Mouse (Mus musculus): ENCODE measurements around the gene Pnma1. TPM values are rescaled to one million over a fixed set of nuclear protein-coding genes. Genes with fewer than 3 reads are reported as not detected.

Pnma1 gene
- polyA plus RNA-seq, 1 experiment from 2014 or later, result 6.5 TPM

GRCm38 (mm10) chr12:84176126-84176769 lies 28.0 kb upstream of the Pnma1 start:
- Histone ChIP-seq H3K27ac (replicated peaks) (peak overlapping the region; percentile 97), H3K36me3 (peaks cover 13% of the 10 kb centered on the region), H3K4me1 (peaks cover 62% of the 10 kb centered on the region), H3K4me2 (replicated peaks) (peak overlapping the region; percentile 72), H3K27me3 (no peaks in the 10 kb centered on the region), H3K4me3 (peak overlapping the region; percentile 47), H3K9ac (replicated peaks) (peak overlapping the region; percentile 74), H3K9me3 (no peaks in the 10 kb centered on the region)
- ATAC-seq (replicated peaks), result peak; percentile 33
- WGBS, result 7% methylated on average over 13 of the region's 13 CpGs

- peaks cover 56% of the 10 kb centered on the region for H3K4me1 ChIP-seq
- H3K4me2 ChIP-seq (replicated peaks), result peak overlapping the region; percentile 72
- peak overlapping the region; percentile 47 for H3K4me3 ChIP-seq
- no peaks in the 10 kb centered on the region for H3K27me3 ChIP-seq
- WGBS, result 0% methylated on average over 20 of the region's 20 CpGs
- peak overlapping the region; percentile 97 for H3K27ac ChIP-seq (replicated peaks)
- no peaks in the 10 kb centered on the region for H3K9me3 ChIP-seq
- ATAC-seq (replicated peaks), result peak; percentile 88
- peaks cover 13% of the 10 kb centered on the region for H3K36me3 ChIP-seq
- peak overlapping the region; percentile 74 for H3K9ac ChIP-seq (replicated peaks)
Measured at GRCm38 (mm10) chr12:84175659-84176061, 27.4 kb upstream of the Pnma1 start.

- Histone ChIP-seq H3K9me3 (no peaks in the 10 kb centered on the region), H3K27me3 (no peaks in the 10 kb centered on the region), H3K36me3 (peaks cover 13% of the 10 kb centered on the region), H3K9ac (replicated peaks) (no peak overlapping the region), H3K27ac (replicated peaks) (peak overlapping the region; percentile 97), H3K4me1 (peaks cover 48% of the 10 kb centered on the region), H3K4me2 (replicated peaks) (no peak overlapping the region), H3K4me3 (no peak overlapping the region)
- WGBS, result 84% methylated on average over 6 of the region's 6 CpGs
- ATAC-seq (replicated peaks), result no peak
Measured at GRCm38 (mm10) chr12:84174871-84175270, 26.6 kb upstream of the Pnma1 start.

GRCm38 (mm10) chr12:84174190-84174811 lies 26.0 kb upstream of the Pnma1 start:
- H3K27ac ChIP-seq (replicated peaks), result 0 out of 2 replicates have a peak overlapping the region, but pooled peaks have one; percentile 97
- no peaks in the 10 kb centered on the region for H3K27me3 ChIP-seq
- H3K9ac ChIP-seq (replicated peaks), result no peak overlapping the region
- H3K4me3 ChIP-seq, result no peak overlapping the region
- WGBS, result 84% methylated on average over 9 of the region's 9 CpGs
- H3K36me3 ChIP-seq, result peaks cover 13% of the 10 kb centered on the region
- H3K9me3 ChIP-seq, result no peaks in the 10 kb centered on the region
- H3K4me2 ChIP-seq (replicated peaks), result no peak overlapping the region
- peaks cover 46% of the 10 kb centered on the region for H3K4me1 ChIP-seq
- no peak for ATAC-seq (replicated peaks)

GRCm38 (mm10) chr12:84173309-84173915 lies 25.1 kb upstream of the Pnma1 start:
- Histone ChIP-seq H3K9ac (replicated peaks) (no peak overlapping the region), H3K27ac (replicated peaks) (0 out of 2 replicates have a peak overlapping the region, but pooled peaks have one; percentile 3), H3K4me3 (no peak overlapping the region), H3K36me3 (peaks cover 13% of the 10 kb centered on the region), H3K27me3 (no peaks in the 10 kb centered on the region), H3K4me1 (peaks cover 42% of the 10 kb centered on the region), H3K4me2 (replicated peaks) (no peak overlapping the region), H3K9me3 (no peaks in the 10 kb centered on the region)
- no peak for ATAC-seq (replicated peaks)
- 91% methylated on average over 13 of the region's 13 CpGs for WGBS

- H3K27ac ChIP-seq (replicated peaks), result 0 out of 2 replicates have a peak overlapping the region, but pooled peaks have one; percentile 3
- no peak for ATAC-seq (replicated peaks)
- H3K9me3 ChIP-seq, result no peaks in the 10 kb centered on the region
- no peaks in the 10 kb centered on the region for H3K27me3 ChIP-seq
- H3K4me3 ChIP-seq, result no peak overlapping the region
- no peak overlapping the region for H3K9ac ChIP-seq (replicated peaks)
- peaks cover 13% of the 10 kb centered on the region for H3K36me3 ChIP-seq
- H3K4me2 ChIP-seq (replicated peaks), result no peak overlapping the region
- WGBS, result 82% methylated on average over 17 of the region's 17 CpGs
- peaks cover 39% of the 10 kb centered on the region for H3K4me1 ChIP-seq
Measured at GRCm38 (mm10) chr12:84172862-84173261, 24.6 kb upstream of the Pnma1 start.

- Histone ChIP-seq H3K9me3 (no peaks in the 10 kb centered on the region), H3K36me3 (peaks cover 13% of the 10 kb centered on the region), H3K4me1 (peaks cover 33% of the 10 kb centered on the region), H3K4me3 (no peak overlapping the region), H3K4me2 (replicated peaks) (no peak overlapping the region), H3K27me3 (no peaks in the 10 kb centered on the region), H3K27ac (replicated peaks) (no peak overlapping the region), H3K9ac (replicated peaks) (no peak overlapping the region)
- ATAC-seq (replicated peaks), result no peak
- WGBS, result 91% methylated on average over 3 of the region's 3 CpGs
Measured at GRCm38 (mm10) chr12:84172216-84172615, 23.9 kb upstream of the Pnma1 start.

GRCm38 (mm10) chr12:84170610-84171009 lies 22.3 kb upstream of the Pnma1 start:
- Histone ChIP-seq H3K4me2 (replicated peaks) (no peak overlapping the region), H3K27me3 (no peaks in the 10 kb centered on the region), H3K9ac (replicated peaks) (no peak overlapping the region), H3K36me3 (peaks cover 13% of the 10 kb centered on the region), H3K9me3 (no peaks in the 10 kb centered on the region), H3K4me1 (peaks cover 17% of the 10 kb centered on the region), H3K4me3 (no peak overlapping the region), H3K27ac (replicated peaks) (no peak overlapping the region)
- WGBS, result 96% methylated on average over 10 of the region's 10 CpGs
- ATAC-seq (replicated peaks), result no peak

GRCm38 (mm10) chr12:84165631-84166373 lies 17.5 kb upstream of the Pnma1 start:
- Histone ChIP-seq H3K4me1 (no peaks in the 10 kb centered on the region), H3K9me3 (no peaks in the 10 kb centered on the region), H3K27me3 (no peaks in the 10 kb centered on the region), H3K4me3 (no peak overlapping the region), H3K36me3 (no peaks in the 10 kb centered on the region), H3K27ac (replicated peaks) (no peak overlapping the region), H3K9ac (replicated peaks) (no peak overlapping the region), H3K4me2 (replicated peaks) (no peak overlapping the region)
- ATAC-seq (replicated peaks), result no peak
- WGBS, result 78% methylated on average over 8 of the region's 8 CpGs

GRCm38 (mm10) chr12:84163586-84164110 lies 15.4 kb upstream of the Pnma1 start:
- Histone ChIP-seq H3K9ac (replicated peaks) (no peak overlapping the region), H3K27me3 (no peaks in the 10 kb centered on the region), H3K27ac (replicated peaks) (no peak overlapping the region), H3K9me3 (no peaks in the 10 kb centered on the region), H3K4me1 (no peaks in the 10 kb centered on the region), H3K36me3 (peaks cover 5% of the 10 kb centered on the region; the same call in 1 of the 2 replicates), H3K4me2 (replicated peaks) (no peak overlapping the region), H3K4me3 (no peak overlapping the region)
- 82% methylated on average over 11 of the region's 11 CpGs for WGBS
- ATAC-seq (replicated peaks), result no peak

- ATAC-seq (replicated peaks), result no peak
- H3K9me3 ChIP-seq, result no peaks in the 10 kb centered on the region
- no peaks in the 10 kb centered on the region for H3K27me3 ChIP-seq
Measured at GRCm38 (mm10) chr12:84163133-84163532, 14.8 kb upstream of the Pnma1 start.

More at GRCm38 (mm10) chr12:84163133-84163532, 14.8 kb upstream of the Pnma1 start:
- no peak overlapping the region for H3K4me3 ChIP-seq
- H3K4me2 ChIP-seq (replicated peaks), result no peak overlapping the region
- H3K9ac ChIP-seq (replicated peaks), result no peak overlapping the region
- no peaks in the 10 kb centered on the region for H3K4me1 ChIP-seq
- 82% methylated on average over 9 of the region's 9 CpGs for WGBS
- no peak overlapping the region for H3K27ac ChIP-seq (replicated peaks)
- H3K36me3 ChIP-seq, result peaks cover 10% of the 10 kb centered on the region; the same call in 1 of the 2 replicates

All from forebrain, embryonic 15.5 days (tissue).